Mouse (Mus musculus) megakaryocyte, embryonic 14.5 days (primary cell): ENCODE measurements at regions not wholly inside any gene's neighbourhood (a gene's known extent, or its start where the extent isn't known, plus 50 kb on each side); places are given as distances from the start of the nearest gene placed in this dataset.

Experiments
- FLI1 ChIP-seq: IDR thresholded peaks from 2 replicates; pipeline ENCODE4 v1.6.1; 2012; ENCODE audit warnings: low read length, inconsistent platforms, mixed read lengths
- GATA1 ChIP-seq: IDR thresholded peaks from 3 replicates; pipeline ENCODE4 v1.6.1; 2012; ENCODE audit warnings: mixed read lengths, low read length, inconsistent platforms, borderline replicate concordance

GRCm38 (mm10) chr7:113141846-113142683 lies 65.2 kb upstream of the Arntl start:
- TF ChIP-seq GATA1 = no peak
- no peak for TF ChIP-seq FLI1
